ENCODE assay signal across 20 mouse cellular contexts in the genomic region with DNA sequence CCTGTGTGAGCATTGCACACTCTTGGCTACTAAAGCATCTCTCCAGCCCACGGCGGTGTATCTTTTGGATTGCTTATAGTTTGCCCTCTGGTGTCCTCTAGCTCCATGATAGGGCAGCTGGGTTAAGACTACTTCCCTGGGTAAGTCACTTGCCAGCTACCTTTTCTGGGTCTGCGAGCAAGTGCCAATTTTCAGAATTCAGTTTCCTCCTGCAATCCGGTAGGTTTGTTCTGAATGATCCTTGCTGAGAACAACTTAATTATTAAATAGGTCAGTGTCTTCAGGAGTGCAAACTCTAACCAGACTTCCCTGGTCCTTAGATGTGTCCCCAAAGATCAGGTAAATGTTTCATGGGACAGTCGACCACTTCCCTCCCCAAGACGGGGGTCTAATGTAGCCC. TPM values are rescaled to one million over a fixed set of nuclear protein-coding genes. Genes with fewer than 3 reads are reported as not detected.
DNase-seq lines count a peak whose midpoint lies in the region; ATAC-seq and TF ChIP-seq lines count a peak whose summit lies in the region.
"Had no signal": no experiment of that assay in that cellular context is flagged by ENCODE, and none has a peak within 500 bp of the region (broad histone marks: within the 10 kb centered on the region; RNA-seq: fewer than 3 reads in every experiment).

No protein-coding gene starts in this region.

- TF ChIP-seq CTCF in kidney, adult 2 months (conservative IDR thresholded peaks at IDR 0.05; ENCODE audit: insufficient read depth, insufficient read length, low read depth, low read length), result no peak
- TF ChIP-seq CTCF in testis, adult 2 months (IDR thresholded peaks at IDR 0.05; ENCODE audit: control insufficient read depth, insufficient read depth, insufficient replicate concordance, low read depth, low read length), result no peak

- H3K4me3 ChIP-seq in kidney, adult 2 months (ENCODE audit: insufficient read depth, low read depth, low read length), result no peak overlapping the region
- no peak overlapping the region for H3K4me3 ChIP-seq in kidney, embryonic 16.5 days (ENCODE audit: low read length)
- H3K4me3 ChIP-seq in testis, adult 2 months (ENCODE audit: control insufficient read depth, low read depth, low read length), result peak overlapping the region; percentile 80

- H3K9ac ChIP-seq in kidney, embryonic 16.5 days (replicated peaks; ENCODE audit: low read length), result no peak overlapping the region

- H3K4me1 ChIP-seq in kidney, adult 2 months (ENCODE audit: control insufficient read depth, insufficient read depth, low read length), result peaks cover 20% of the 10 kb centered on the region
- H3K4me1 ChIP-seq in kidney, embryonic 16.5 days (ENCODE audit: insufficient read depth, low read length), result peaks cover 13% of the 10 kb centered on the region
- H3K4me1 ChIP-seq in testis, adult 2 months (ENCODE audit: control insufficient read depth, insufficient read depth, low read length), result peaks cover 5% of the 10 kb centered on the region

- H3K27ac ChIP-seq in kidney, adult 2 months (ENCODE audit: insufficient read depth, low read depth, low read length), result 0 out of 2 replicates have a peak overlapping the region, but pooled peaks have one; percentile 35
- no peak overlapping the region for H3K27ac ChIP-seq in kidney, embryonic 16.5 days (ENCODE audit: low read length)
- H3K27ac ChIP-seq in testis, adult 2 months (ENCODE audit: control insufficient read depth, insufficient read depth, low read depth, low read length), result no peak overlapping the region

- no peak overlapping the region for H3K4me2 ChIP-seq in kidney, embryonic 16.5 days (replicated peaks; ENCODE audit: low read depth, low read length)

- no peaks in the 10 kb centered on the region for H3K27me3 ChIP-seq in kidney, adult 2 months (replicated peaks; ENCODE audit: control insufficient read depth, insufficient read depth, low read length)
- no peaks in the 10 kb centered on the region for H3K27me3 ChIP-seq in kidney, embryonic 16.5 days (ENCODE audit: insufficient read depth, low read length)
- no peaks in the 10 kb centered on the region for H3K27me3 ChIP-seq in testis, adult 2 months (ENCODE audit: control insufficient read depth, insufficient read depth, low read length)
- H3K27me3 ChIP-seq: Patski had no signal

- H3K9me3 ChIP-seq in kidney, embryonic 16.5 days (ENCODE audit: low read length), result no peaks in the 10 kb centered on the region
- H3K9me3 ChIP-seq: G1E had no signal

- no peak for TF ChIP-seq POLR2A in kidney, adult 2 months (IDR thresholded peaks at IDR 0.05; ENCODE audit: low read depth, low read length)
- TF ChIP-seq POLR2A in testis, adult 2 months (IDR thresholded peaks at IDR 0.05; ENCODE audit: control insufficient read depth, low read depth, low read length), result no peak

- DNase-seq in kidney, adult 2 months, result peak; percentile 68
- DNase-seq in kidney, postnatal 10 days, result no peak
- DNase-seq in kidney, adult 9 months, result peak; percentile 64
- no peak for DNase-seq in testis, postnatal 10 days (ENCODE audit: low spot score)
- DNase-seq: adrenal gland, adult 2 months; adrenal gland, adult 8-10 months; adrenal gland, postnatal 10 days; adrenal gland, postnatal 14 days; adrenal gland, postnatal 25 days; adrenal gland, postnatal 36 days; B cell, adult 2 months; cerebellum, adult 11 months; cerebellum, adult 11-12 months; cerebellum, adult 18-20 months had no signal

- no peak for ATAC-seq in kidney, embryonic 16.5 days (ENCODE audit: low FRiP score, low TSS enrichment)
- ATAC-seq: activated CD4-positive, CD25-positive, alpha-beta regulatory T cell, adult 4 months; CD4-positive, CD25-positive, alpha-beta regulatory T cell, adult 4 months; Patski had no signal

- 60% methylated on average over 6 of the region's 6 CpGs for WGBS in kidney, adult 2 months
- 84% methylated on average over 6 of the region's 6 CpGs for WGBS in kidney, embryonic 16.5 days

- no peaks in the 10 kb centered on the region for H3K36me3 ChIP-seq in kidney, adult 2 months (ENCODE audit: control insufficient read depth, insufficient read depth, low read length)
- no peaks in the 10 kb centered on the region for H3K36me3 ChIP-seq in kidney, embryonic 16.5 days (ENCODE audit: insufficient read depth, low read length)
- no peaks in the 10 kb centered on the region for H3K36me3 ChIP-seq in testis, adult 2 months (ENCODE audit: control insufficient read depth, insufficient read depth, low read length)

RNA-seq across cellular contexts. Expression of gene Paqr7, which starts 4.6 kb away (rescaled TPM):
- polyA plus RNA-seq in kidney, adult 2 months (2012; rRNA removed), result 58.7 and 74.3 TPM in 2 replicates
- 3.3 and 4.4 TPM in 2 replicates for polyA plus RNA-seq in kidney, embryonic 16.5 days (2015; fragmentation: Nextera tagmentation; extraction: Ambion mirVana)
- polyA plus RNA-seq in testis, adult 2 months (2012; rRNA removed), result 65.0 and 67.1 TPM in 2 replicates

RNA-seq across cellular contexts. Expression of gene Aunip, which starts 9.7 kb away (rescaled TPM):
- polyA plus RNA-seq in kidney, adult 2 months (2012; rRNA removed), result 0.07 and 0.09 TPM in 2 replicates
- polyA plus RNA-seq in kidney, embryonic 16.5 days (2015; fragmentation: Nextera tagmentation; extraction: Ambion mirVana), result 15.1 and 16.3 TPM in 2 replicates
- 3.7 and 3.8 TPM in 2 replicates for polyA plus RNA-seq in testis, adult 2 months (2012; rRNA removed)

RNA-seq across cellular contexts. Expression of gene Stmn1, which starts 33.0 kb away (rescaled TPM):
- 9.8 and 24.9 TPM in 2 replicates for polyA plus RNA-seq in kidney, adult 2 months (2012; rRNA removed)
- polyA plus RNA-seq in kidney, embryonic 16.5 days (2015; fragmentation: Nextera tagmentation; extraction: Ambion mirVana), result 1,595 and 1,651 TPM in 2 replicates
- 109 and 126 TPM in 2 replicates for polyA plus RNA-seq in testis, adult 2 months (2012; rRNA removed)

RNA-seq across cellular contexts. Expression of gene Mtfr1l, which starts 34.1 kb away (rescaled TPM):
- 133 and 149 TPM in 2 replicates for polyA plus RNA-seq in kidney, adult 2 months (2012; rRNA removed)
- 126 and 127 TPM in 2 replicates for polyA plus RNA-seq in kidney, embryonic 16.5 days (2015; fragmentation: Nextera tagmentation; extraction: Ambion mirVana)
- 286 and 306 TPM in 2 replicates for polyA plus RNA-seq in testis, adult 2 months (2012; rRNA removed)

RNA-seq across cellular contexts. Expression of gene Selenon, which starts 50.9 kb away (rescaled TPM):
- polyA plus RNA-seq in kidney, adult 2 months (2012; rRNA removed), result 9.8 and 10.2 TPM in 2 replicates
- 9.5 and 9.7 TPM in 2 replicates for polyA plus RNA-seq in kidney, embryonic 16.5 days (2015; fragmentation: Nextera tagmentation; extraction: Ambion mirVana)
- 1.4 and 1.6 TPM in 2 replicates for polyA plus RNA-seq in testis, adult 2 months (2012; rRNA removed)
- polyA plus RNA-seq: G1E had no signal

Comparison
In these comparisons a context has a peak if more than half of its experiments do, and no peak if none do; other contexts are left out.
1. DNase-seq: peak in kidney, adult 2 months (single experiment) and kidney, adult 9 months (single experiment); none in kidney, postnatal 10 days (single experiment) and testis, postnatal 10 days (single experiment).
2. RNA of gene Paqr7, which starts 4.6 kb away (polyA plus RNA-seq): 65.0 to 67.1 TPM in testis, adult 2 months and 58.7 to 74.3 TPM in kidney, adult 2 months; 3.3 to 4.4 TPM in kidney, embryonic 16.5 days; every median in the first group is over 10 times any median in the second.
3. RNA of gene Stmn1, which starts 33.0 kb away (polyA plus RNA-seq): 1,595 to 1,651 TPM in kidney, embryonic 16.5 days; 109 to 126 TPM in testis, adult 2 months and 9.8 to 24.9 TPM in kidney, adult 2 months; every median in the first group is over 10 times any median in the second.